Comparison of ENCODE assay signal across 11 mouse cellular contexts in the genomic region with DNA sequence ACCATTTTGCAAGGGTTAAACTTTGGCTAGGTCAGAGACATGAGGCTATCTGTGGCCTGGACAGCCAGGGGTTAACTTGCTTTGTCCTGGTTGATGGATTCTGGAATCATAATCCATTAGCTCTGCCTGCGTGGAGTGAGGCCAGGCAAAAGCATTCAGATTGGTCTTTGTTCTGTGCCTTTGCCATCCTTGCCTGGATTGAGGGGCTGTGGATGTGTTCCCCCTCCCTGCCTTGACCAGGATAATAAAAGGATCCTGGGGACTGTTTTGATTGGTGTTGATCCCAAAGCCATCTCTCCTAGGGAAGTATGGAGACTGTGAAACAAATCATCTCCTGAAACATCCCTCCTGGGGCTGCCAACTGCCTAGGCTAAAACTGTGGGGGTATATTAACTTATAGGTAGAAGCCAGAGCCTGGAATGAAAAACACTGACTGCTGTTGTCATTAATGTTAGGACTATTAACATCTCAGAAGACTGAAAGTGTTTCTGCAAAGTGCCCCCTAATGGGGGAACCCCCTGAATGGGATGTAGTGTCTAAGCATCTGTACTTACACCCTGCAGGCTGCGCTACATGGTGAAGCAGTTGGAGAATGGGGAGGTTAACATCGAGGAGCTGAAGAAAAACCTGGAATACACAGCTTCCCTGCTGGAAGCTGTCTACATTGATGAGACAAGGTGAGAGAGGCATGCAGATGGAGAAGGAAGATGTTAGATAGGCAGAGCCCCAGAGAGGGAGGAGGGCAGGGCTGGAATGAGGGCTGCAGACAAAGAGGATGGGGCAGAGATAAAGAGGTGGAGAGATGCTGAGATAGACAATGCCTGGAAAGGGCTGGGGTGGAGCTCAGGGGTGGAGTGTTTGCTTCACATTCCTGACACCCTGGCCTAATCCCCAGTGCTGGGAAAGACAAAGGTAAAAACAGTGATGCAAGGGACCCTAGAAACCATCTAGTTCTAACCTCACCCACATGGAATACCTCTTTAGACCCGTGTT. TPM values are rescaled to one million over a fixed set of nuclear protein-coding genes. Genes with fewer than 3 reads are reported as not detected.
DNase-seq lines count a peak whose midpoint lies in the region; ATAC-seq and TF ChIP-seq lines count a peak whose summit lies in the region.
"Had no signal": no experiment of that assay in that cellular context is flagged by ENCODE, and none has a peak within 500 bp of the region (broad histone marks: within the 10 kb centered on the region; RNA-seq: fewer than 3 reads in every experiment).

No protein-coding gene starts in this region.

- ATAC-seq in hindbrain, embryonic 11.5 days (ENCODE audit: low FRiP score), result peak; percentile 86
- ATAC-seq in midbrain, postnatal 0 days (ENCODE audit: low FRiP score), result peak; percentile 52; the same call in 1 of the 2 replicates

- no peaks in the 10 kb centered on the region for H3K27me3 ChIP-seq in hindbrain, embryonic 11.5 days (ENCODE audit: control insufficient read depth, insufficient read depth, low read length)
- no peaks in the 10 kb centered on the region for H3K27me3 ChIP-seq in midbrain, postnatal 0 days (ENCODE audit: insufficient read depth, low read length)

- H3K36me3 ChIP-seq in hindbrain, embryonic 11.5 days (ENCODE audit: control insufficient read depth, insufficient read depth, low read length), result no peaks in the 10 kb centered on the region; the same call in 1 of the 2 replicates
- H3K36me3 ChIP-seq in midbrain, postnatal 0 days (ENCODE audit: insufficient read depth, low read length), result peaks cover 15% of the 10 kb centered on the region

- H3K4me1 ChIP-seq in hindbrain, embryonic 11.5 days (replicated peaks; ENCODE audit: control insufficient read depth, insufficient read depth, low read length), result peaks cover 18% of the 10 kb centered on the region
- H3K4me1 ChIP-seq in midbrain, postnatal 0 days (ENCODE audit: insufficient read depth, low read length), result peaks cover 13% of the 10 kb centered on the region

- 16% methylated on average over 4 of the region's 4 CpGs for WGBS in hindbrain, embryonic 11.5 days
- 8% methylated on average over 4 of the region's 4 CpGs for WGBS in midbrain, postnatal 0 days

- no peak for TF ChIP-seq CTCF in midbrain, postnatal 0 days (IDR thresholded peaks at IDR 0.05)

- no peaks in the 10 kb centered on the region for H3K9me3 ChIP-seq in hindbrain, embryonic 11.5 days (ENCODE audit: control insufficient read depth, low read length)
- H3K9me3 ChIP-seq in midbrain, postnatal 0 days (ENCODE audit: low read length), result no peaks in the 10 kb centered on the region

- H3K27ac ChIP-seq in hindbrain, embryonic 11.5 days (ENCODE audit: low read depth, low read length), result peak overlapping the region; percentile 97
- peak overlapping the region; percentile 49 for H3K27ac ChIP-seq in midbrain, postnatal 0 days (ENCODE audit: low read depth, low read length)
- H3K27ac ChIP-seq: gastrocnemius, adult 2 months had no signal

- peak overlapping the region; percentile 55 for H3K9ac ChIP-seq in hindbrain, embryonic 11.5 days (ENCODE audit: low read depth, low read length)
- peak overlapping the region; percentile 24; the same call in 1 of the 2 replicates for H3K9ac ChIP-seq in midbrain, postnatal 0 days (replicated peaks; ENCODE audit: low read length, poor library complexity, severe bottlenecking)

- H3K4me2 ChIP-seq in hindbrain, embryonic 11.5 days (replicated peaks; ENCODE audit: low read depth, low read length), result peak overlapping the region; percentile 23
- no peak overlapping the region for H3K4me2 ChIP-seq in midbrain, postnatal 0 days (ENCODE audit: low read depth, low read length, poor library complexity, severe bottlenecking)

- no peak overlapping the region for H3K4me3 ChIP-seq in hindbrain, embryonic 11.5 days (ENCODE audit: low read depth, low read length)
- no peak overlapping the region for H3K4me3 ChIP-seq in midbrain, postnatal 0 days (ENCODE audit: low read depth, low read length)
- H3K4me3 ChIP-seq: gastrocnemius, adult 2 months had no signal

- DNase-seq in cerebellum, postnatal 10 days, result peak; percentile 75 to 78
- DNase-seq in cerebellum, postnatal 25 days, result no peak
- peak; percentile 70 for DNase-seq in embryo, embryonic 11 days
- DNase-seq in hindbrain, embryonic 11.5 days (ENCODE audit: low spot score), result peak; percentile 80
- DNase-seq in midbrain, postnatal 0 days (ENCODE audit: low spot score), result peak; percentile 85
- no peak for DNase-seq in urinary bladder, adult 2 months (ENCODE audit: low spot score)
- no peak for DNase-seq in natural killer cell, adult 2 months (ENCODE audit: low spot score in 2 of 2)
- DNase-seq in lung, adult 18-20 months, result no peak
- DNase-seq: gastrocnemius, adult 2 months; heart, postnatal 14 days had no signal

RNA-seq across cellular contexts. Expression of a gene that starts 16.8 kb away (rescaled TPM):
- polyA plus RNA-seq in hindbrain, embryonic 11.5 days (2014; fragmentation: Nextera tagmentation; extraction: Ambion mirVana), result 38.1 and 39.0 TPM in 2 replicates
- 112 TPM in 2 replicates for total RNA-seq in midbrain, postnatal 0 days (2014; rRNA removed)
- polyA plus RNA-seq in midbrain, postnatal 0 days (2015; fragmentation: Nextera tagmentation; extraction: Ambion mirVana), result 69.3 and 74.6 TPM in 2 replicates
- 12.9 TPM in 2 replicates for polyA plus RNA-seq in urinary bladder, adult 2 months (2012; rRNA removed)

RNA-seq across cellular contexts. Expression of a gene that starts 18.1 kb away (rescaled TPM):
- polyA plus RNA-seq in hindbrain, embryonic 11.5 days (2014; fragmentation: Nextera tagmentation; extraction: Ambion mirVana), result 47.9 and 53.7 TPM in 2 replicates
- 111 and 156 TPM in 2 replicates for total RNA-seq in midbrain, postnatal 0 days (2014; rRNA removed)
- 230 TPM in 2 replicates for polyA plus RNA-seq in midbrain, postnatal 0 days (2015; fragmentation: Nextera tagmentation; extraction: Ambion mirVana)
- polyA plus RNA-seq in urinary bladder, adult 2 months (2012; rRNA removed), result 14.6 and 16.4 TPM in 2 replicates

RNA-seq across cellular contexts. Expression of a gene that starts 45.2 kb away (rescaled TPM):
- not detected in 2 replicates for polyA plus RNA-seq in hindbrain, embryonic 11.5 days (2014; fragmentation: Nextera tagmentation; extraction: Ambion mirVana)
- total RNA-seq in midbrain, postnatal 0 days (2014; rRNA removed), result not detected in 2 replicates
- polyA plus RNA-seq in midbrain, postnatal 0 days (2015; fragmentation: Nextera tagmentation; extraction: Ambion mirVana), result not detected in 2 replicates
- polyA plus RNA-seq in urinary bladder, adult 2 months (2012; rRNA removed), result not detected in 2 replicates
- total RNA-seq: gastrocnemius, adult 2 months; heart, postnatal 14 days had no signal
- polyA plus RNA-seq: limb, embryonic 14.5 days had no signal

Comparison
In these comparisons a context has a peak if more than half of its experiments do, and no peak if none do; other contexts are left out.
1. DNase-seq: peak in cerebellum, postnatal 10 days (2 of 2), embryo, embryonic 11 days (single experiment), hindbrain, embryonic 11.5 days (single experiment) and midbrain, postnatal 0 days (single experiment); none in cerebellum, postnatal 25 days (0 of 2), urinary bladder, adult 2 months (single experiment), natural killer cell, adult 2 months (0 of 2) and lung, adult 18-20 months (0 of 2).